Mouse (Mus musculus) neural tube, embryonic 12.5 days (tissue): ENCODE measurements around the gene Grin2a. TPM values are rescaled to one million over a fixed set of nuclear protein-coding genes. Genes with fewer than 3 reads are reported as not detected.

Experiments used
- ATAC-seq: fragments of 200-750 bp; cut with Nextera tagmentation; 2 replicates; pipeline ENCODE4 v1.8.0; 2017; ENCODE audit warnings: low read depth, mild to moderate bottlenecking, moderate TSS enrichment, moderate library complexity; ENCODE audit not compliant: low FRiP score
- H3K27ac ChIP-seq: fragments of 300-500 bp; sonication (generic); 2 replicates; pipeline ENCODE4 v1.5.1; 2016
- H3K27me3 ChIP-seq: fragments of 300-500 bp; sonication (generic); replicated peaks from 2 replicates; pipeline ENCODE4 v1.6.1; 2016; ENCODE audit warnings: mild to moderate bottlenecking
- H3K36me3 ChIP-seq: fragments of 300-500 bp; sonication (generic); 2 replicates; pipeline ENCODE4 v1.6.1; 2016; ENCODE audit warnings: mild to moderate bottlenecking
- H3K4me1 ChIP-seq: fragments of 300-500 bp; sonication (generic); 2 replicates; pipeline ENCODE4 v1.6.1; 2016
- H3K4me2 ChIP-seq: fragments of 300-500 bp; sonication (generic); replicated peaks from 2 replicates; pipeline ENCODE4 v1.6.1; 2016; ENCODE audit warnings: mild to moderate bottlenecking
- H3K4me3 ChIP-seq: fragments of 300-500 bp; sonication (generic); 2 replicates; pipeline ENCODE4 v1.5.1; 2016
- H3K9ac ChIP-seq: fragments of 300-500 bp; sonication (generic); 2 replicates; pipeline ENCODE4 v1.6.1; 2016; ENCODE audit warnings: mild to moderate bottlenecking
- H3K9me3 ChIP-seq: fragments of 300-500 bp; sonication (generic); 2 replicates; pipeline ENCODE4 v1.6.1; 2016; ENCODE audit warnings: mild to moderate bottlenecking
- WGBS: fragments of 180-500 bp; shearing (Covaris S2); methylation state at CpG from one replicate; pipeline ENCODE4 v1.1.7; 2016; 5-methylcytosine and 5-hydroxymethylcytosine counted together
- polyA plus RNA-seq: library from polyadenylated mRNA; unstranded; fragments of >200 nt; fragmentation: Nextera tagmentation; extraction: Ambion mirVana; gene quantifications from 2 replicates; pipeline ENCODE4 v1.2.1, GENCODE M21; 2016

The Grin2a gene
- polyA plus RNA-seq, result 2.3 and 2.9 TPM in 2 replicates

- H3K4me1 ChIP-seq, result peaks cover 27% of the 10 kb centered on the region
- no peaks in the 10 kb centered on the region for H3K36me3 ChIP-seq
- peak within 1 kb of the TSS; percentile 46 for H3K4me3 ChIP-seq
- peak within 1 kb of the TSS; percentile 52 for H3K9ac ChIP-seq
- H3K4me2 ChIP-seq, result peak within 1 kb of the TSS; percentile 90
- WGBS, result under 1% methylated on average over 69 of the region's 69 CpGs
- H3K9me3 ChIP-seq, result no peaks in the 10 kb centered on the region
- no peak for ATAC-seq
- H3K27me3 ChIP-seq, result peaks cover 55% of the 10 kb centered on the region
- H3K27ac ChIP-seq, result no peak within 1 kb of the TSS
Measured at GRCm38 (mm10) chr16:9994951-9995813, at the start of gene Grin2a. TSS of gene Grin2a (minus strand) at chr16:9995560.

GRCm38 (mm10) chr16:10035582-10036215 lies 40.3 kb upstream of the Grin2a start:
- Histone ChIP-seq H3K27ac (no peak overlapping the region), H3K36me3 (no peaks in the 10 kb centered on the region)
- 82% methylated on average over 7 of the region's 7 CpGs for WGBS

GRCm38 (mm10) chr16:10033416-10033979 lies 38.1 kb upstream of the Grin2a start:
- Histone ChIP-seq H3K9ac (no peak overlapping the region), H3K4me3 (no peak overlapping the region), H3K9me3 (no peaks in the 10 kb centered on the region), H3K27ac (no peak overlapping the region), H3K4me2 (no peak overlapping the region), H3K4me1 (no peaks in the 10 kb centered on the region), H3K36me3 (no peaks in the 10 kb centered on the region), H3K27me3 (no peaks in the 10 kb centered on the region)
- 86% methylated on average over 4 of the region's 4 CpGs for WGBS
- no peak for ATAC-seq

More at GRCm38 (mm10) chr16:10035582-10036215, 40.3 kb upstream of the Grin2a start:
- Histone ChIP-seq H3K4me2 (no peak overlapping the region), H3K9me3 (no peaks in the 10 kb centered on the region), H3K4me1 (no peaks in the 10 kb centered on the region), H3K9ac (no peak overlapping the region), H3K27me3 (no peaks in the 10 kb centered on the region), H3K4me3 (no peak overlapping the region)
- no peak for ATAC-seq

DNA sequence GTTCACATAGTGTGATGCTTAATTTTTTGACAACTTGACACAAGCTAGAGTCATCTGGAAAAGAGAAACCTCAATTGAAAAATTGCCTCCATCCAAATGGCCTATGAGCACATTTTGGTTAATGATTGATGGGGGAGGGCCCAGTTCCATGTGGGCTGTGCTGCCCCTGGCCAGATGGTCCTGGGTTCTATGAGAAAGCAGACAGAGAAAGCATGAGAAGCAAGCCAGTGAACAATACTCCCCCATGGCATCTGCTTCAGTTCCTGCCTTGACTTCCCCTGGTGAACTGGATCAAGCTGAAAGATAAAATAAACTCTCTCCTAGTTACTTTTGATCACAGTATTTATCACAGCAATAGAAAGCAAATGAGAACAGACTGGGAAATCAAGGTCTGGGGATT lies 36.5 kb upstream of the Grin2a start:
- H3K4me3 ChIP-seq, result no peak overlapping the region
- H3K9ac ChIP-seq, result no peak overlapping the region
- no peak overlapping the region for H3K4me2 ChIP-seq
- H3K27me3 ChIP-seq, result no peaks in the 10 kb centered on the region
- no peaks in the 10 kb centered on the region for H3K4me1 ChIP-seq
- H3K36me3 ChIP-seq, result no peaks in the 10 kb centered on the region
- ATAC-seq, result no peak
- H3K27ac ChIP-seq, result no peak overlapping the region
- H3K9me3 ChIP-seq, result no peaks in the 10 kb centered on the region

GRCm38 (mm10) chr16:10026741-10027140 lies 31.4 kb upstream of the Grin2a start:
- ATAC-seq, result no peak
- no peaks in the 10 kb centered on the region for H3K4me1 ChIP-seq
- no peaks in the 10 kb centered on the region for H3K36me3 ChIP-seq
- no peak overlapping the region for H3K4me2 ChIP-seq
- 79% methylated on average over 6 of the region's 6 CpGs for WGBS
- no peak overlapping the region for H3K27ac ChIP-seq
- H3K27me3 ChIP-seq, result no peaks in the 10 kb centered on the region
- H3K9ac ChIP-seq, result no peak overlapping the region
- H3K9me3 ChIP-seq, result no peaks in the 10 kb centered on the region
- no peak overlapping the region for H3K4me3 ChIP-seq

GRCm38 (mm10) chr16:10009743-10010142 lies 14.4 kb upstream of the Grin2a start:
- 58% methylated on average over 1 of the region's 1 CpGs for WGBS
- H3K4me3 ChIP-seq, result no peak overlapping the region
- no peak overlapping the region for H3K4me2 ChIP-seq
- no peaks in the 10 kb centered on the region for H3K36me3 ChIP-seq
- H3K9me3 ChIP-seq, result no peaks in the 10 kb centered on the region
- no peak for ATAC-seq
- H3K27me3 ChIP-seq, result no peaks in the 10 kb centered on the region
- H3K9ac ChIP-seq, result no peak overlapping the region
- no peak overlapping the region for H3K27ac ChIP-seq
- H3K4me1 ChIP-seq, result no peaks in the 10 kb centered on the region

DNA sequence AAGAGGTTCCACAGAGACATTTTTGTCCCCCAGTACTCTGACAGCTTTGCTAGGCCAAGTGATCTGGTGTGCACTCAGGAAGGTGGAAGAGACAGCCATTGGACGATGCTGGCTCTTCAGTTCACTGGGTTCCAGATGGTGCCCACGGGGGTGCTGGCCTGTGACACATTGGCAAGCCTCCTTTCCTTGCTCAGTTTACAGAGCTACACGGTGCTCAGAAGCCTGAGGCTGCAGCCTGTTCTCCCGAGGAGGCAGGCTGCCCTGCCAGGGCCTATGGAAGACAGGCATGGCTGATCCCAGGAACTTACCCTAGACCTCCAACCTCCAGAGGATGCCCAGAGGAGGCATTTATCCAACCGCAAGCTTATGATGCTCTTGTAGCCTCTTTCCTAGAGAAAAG lies 10.2 kb upstream of the Grin2a start:
- H3K4me3 ChIP-seq, result no peak overlapping the region
- WGBS, result 87% methylated on average over 5 of the region's 5 CpGs
- no peaks in the 10 kb centered on the region for H3K4me1 ChIP-seq

DNA sequence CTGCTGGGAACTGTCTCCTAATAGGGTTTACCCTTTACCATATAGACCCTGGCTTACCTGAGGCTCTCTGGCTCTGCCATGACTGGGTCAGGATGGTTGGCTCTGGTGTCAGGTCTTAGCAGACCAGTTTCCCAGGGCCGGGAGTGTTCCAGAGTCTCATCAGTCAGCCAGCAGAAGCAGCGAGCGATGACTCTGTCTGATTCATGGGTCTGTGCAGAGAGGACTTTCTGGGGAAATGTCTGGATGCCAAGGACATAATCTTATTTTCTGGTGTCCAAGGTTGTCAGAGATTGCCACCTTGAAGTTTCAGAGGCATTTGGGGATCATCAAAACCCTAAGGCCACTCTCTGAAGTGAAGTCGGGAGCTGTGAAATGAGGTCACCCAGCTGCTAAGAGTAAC lies 8.7 kb upstream of the Grin2a start:
- no peak overlapping the region for H3K4me3 ChIP-seq
- WGBS, result 84% methylated on average over 4 of the region's 4 CpGs
- ATAC-seq, result no peak
- H3K4me1 ChIP-seq, result no peaks in the 10 kb centered on the region
- no peaks in the 10 kb centered on the region for H3K36me3 ChIP-seq
- H3K9me3 ChIP-seq, result no peaks in the 10 kb centered on the region
- no peak overlapping the region for H3K9ac ChIP-seq
- H3K4me2 ChIP-seq, result no peak overlapping the region
- H3K27ac ChIP-seq, result no peak overlapping the region
- no peaks in the 10 kb centered on the region for H3K27me3 ChIP-seq

More for the DNA sequence above, 10.2 kb upstream of the Grin2a start:
- no peaks in the 10 kb centered on the region for H3K27me3 ChIP-seq
- H3K36me3 ChIP-seq, result no peaks in the 10 kb centered on the region
- H3K27ac ChIP-seq, result no peak overlapping the region
- H3K9me3 ChIP-seq, result no peaks in the 10 kb centered on the region
- no peak overlapping the region for H3K9ac ChIP-seq
- H3K4me2 ChIP-seq, result no peak overlapping the region
- no peak for ATAC-seq

DNA sequence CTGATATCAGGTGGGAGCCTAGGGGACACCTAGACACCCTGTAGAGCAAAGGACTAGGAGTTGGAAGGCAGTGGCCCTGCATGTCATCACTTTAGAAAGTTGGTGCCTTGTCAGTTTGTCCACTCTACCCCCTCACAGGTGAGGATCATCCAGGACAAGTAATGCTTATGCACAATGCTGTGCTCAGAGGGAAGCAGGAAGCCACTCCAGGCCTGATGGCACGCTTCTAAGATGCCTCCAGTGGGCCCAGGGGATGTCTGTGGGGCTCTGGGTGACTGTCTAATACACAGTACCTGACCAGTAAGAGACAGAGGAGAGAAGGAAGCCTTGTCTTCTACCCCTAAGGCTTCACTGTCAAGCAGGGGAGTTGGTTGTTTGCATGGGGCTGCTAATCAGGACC lies 7.6 kb upstream of the Grin2a start:
- Histone ChIP-seq H3K4me3 (no peak overlapping the region), H3K9ac (no peak overlapping the region), H3K9me3 (no peaks in the 10 kb centered on the region), H3K27me3 (no peaks in the 10 kb centered on the region), H3K4me2 (no peak overlapping the region), H3K4me1 (no peaks in the 10 kb centered on the region), H3K36me3 (no peaks in the 10 kb centered on the region), H3K27ac (no peak overlapping the region)
- WGBS, result 75% methylated on average over 1 of the region's 1 CpGs
- ATAC-seq, result no peak

DNA sequence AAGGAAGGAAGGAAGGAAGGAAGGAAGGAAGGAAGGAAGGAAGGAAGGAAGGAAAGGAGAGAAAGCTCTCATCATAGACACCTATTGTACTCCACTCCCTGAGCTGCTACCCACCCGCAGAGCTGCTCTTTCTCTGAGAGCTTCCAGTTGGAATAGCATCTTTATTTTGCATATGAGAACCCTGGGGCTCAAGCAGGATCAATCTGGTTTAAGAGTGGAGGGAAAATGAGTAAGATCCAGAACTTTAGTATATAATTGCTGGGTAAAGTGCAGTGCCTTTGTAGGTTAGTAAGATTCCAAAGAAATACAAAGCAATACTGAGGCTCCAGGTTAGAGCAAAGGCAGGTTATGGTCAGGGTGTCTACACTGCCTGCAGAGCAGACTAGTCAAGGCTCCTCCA lies 6.2 kb upstream of the Grin2a start:
- Histone ChIP-seq H3K4me2 (no peak overlapping the region), H3K4me1 (no peaks in the 10 kb centered on the region), H3K27ac (no peak overlapping the region), H3K9me3 (no peaks in the 10 kb centered on the region), H3K9ac (no peak overlapping the region), H3K4me3 (no peak overlapping the region), H3K27me3 (0 out of 2 replicates have a peak, but pooled peaks cover 3% of the 10 kb centered on the region), H3K36me3 (no peaks in the 10 kb centered on the region)
- ATAC-seq, result no peak
- WGBS, result 30% methylated on average over 1 of the region's 1 CpGs

GRCm38 (mm10) chr16:9999926-10000325 lies 4.6 kb upstream of the Grin2a start:
- WGBS, result 80% methylated on average over 5 of the region's 5 CpGs
- H3K9ac ChIP-seq, result no peak overlapping the region

GRCm38 (mm10) chr16:9997931-9998330 lies 2.6 kb upstream of the Grin2a start:
- ATAC-seq, result no peak
- Histone ChIP-seq H3K27me3 (peaks cover 35% of the 10 kb centered on the region), H3K9ac (no peak overlapping the region), H3K9me3 (no peaks in the 10 kb centered on the region), H3K36me3 (no peaks in the 10 kb centered on the region), H3K4me2 (no peak overlapping the region), H3K4me1 (peaks cover 25% of the 10 kb centered on the region), H3K4me3 (no peak overlapping the region), H3K27ac (no peak overlapping the region)

More at GRCm38 (mm10) chr16:9999926-10000325, 4.6 kb upstream of the Grin2a start:
- H3K4me1 ChIP-seq, result peaks cover 5% of the 10 kb centered on the region; the same call in 1 of the 2 replicates
- H3K36me3 ChIP-seq, result no peaks in the 10 kb centered on the region
- H3K9me3 ChIP-seq, result no peaks in the 10 kb centered on the region
- H3K27me3 ChIP-seq, result peaks cover 15% of the 10 kb centered on the region
- H3K4me3 ChIP-seq, result no peak overlapping the region
- no peak overlapping the region for H3K27ac ChIP-seq
- no peak overlapping the region for H3K4me2 ChIP-seq
- no peak for ATAC-seq
